Mouse (Mus musculus) ES-Bruce4 (cell line): ENCODE results near the gene Endou. TPM values are rescaled to one million over a fixed set of nuclear protein-coding genes. Genes with fewer than 3 reads are reported as not detected.

Source experiments
- H3K27ac ChIP-seq: 2 replicates; pipeline ENCODE4 v1.5.1; 2012; ENCODE audit warnings: low read length, inconsistent platforms; ENCODE audit not compliant: insufficient read depth
- H3K27me3 ChIP-seq: 2 replicates; pipeline ENCODE4 v1.6.1; 2012; ENCODE audit warnings: mild to moderate bottlenecking, low read length, inconsistent platforms; ENCODE audit not compliant: control insufficient read depth, poor library complexity, insufficient read depth, severe bottlenecking
- H3K36me3 ChIP-seq: 2 replicates; pipeline ENCODE4 v1.6.1; 2012; ENCODE audit warnings: inconsistent platforms, mild to moderate bottlenecking, low read length, moderate library complexity; ENCODE audit not compliant: control insufficient read depth, poor library complexity, insufficient read depth, severe bottlenecking
- H3K4me1 ChIP-seq: one replicate; pipeline ENCODE4 v1.8.1; 2011; ENCODE audit warnings: low read length; ENCODE audit not compliant: control insufficient read depth, insufficient read depth
- H3K4me3 ChIP-seq: 2 replicates; pipeline ENCODE4 v1.5.1; 2011; ENCODE audit warnings: low read depth, mild to moderate bottlenecking, low read length
- H3K9ac ChIP-seq: 2 replicates; pipeline ENCODE4 v1.6.1; 2012; ENCODE audit warnings: low read depth, mild to moderate bottlenecking, inconsistent platforms; ENCODE audit not compliant: poor library complexity, severe bottlenecking
- H3K9me3 ChIP-seq: replicated peaks from 2 replicates; pipeline ENCODE4 v1.6.1; 2012; ENCODE audit warnings: mild to moderate bottlenecking, low read length, inconsistent platforms; ENCODE audit not compliant: control insufficient read depth, poor library complexity, insufficient read depth, severe bottlenecking
- CTCF ChIP-seq: IDR thresholded peaks from one replicate; pipeline ENCODE4 v1.8.1; 2011; ENCODE audit warnings: low read depth, low read length
- EP300 ChIP-seq: IDR thresholded peaks from 2 replicates; pipeline ENCODE4 v1.6.1; 2011; ENCODE audit warnings: low read depth, low read length; ENCODE audit not compliant: insufficient read depth
- POLR2A ChIP-seq: IDR thresholded peaks from one replicate; pipeline ENCODE4 v1.8.1; 2011; ENCODE audit warnings: low read length; ENCODE audit not compliant: insufficient read depth
- polyA plus RNA-seq: library from polyadenylated mRNA; stranded (reverse); fragments of >200 nt; gene quantifications from 2 replicates; pipeline ENCODE4 v1.2.4, GENCODE M21; 2011; ENCODE audit warnings: low read depth; ENCODE audit not compliant: missing spikeins, insufficient read depth, insufficient read length

The Endou gene
- polyA plus RNA-seq, 1 experiment = 1.2 TPM

DNA sequence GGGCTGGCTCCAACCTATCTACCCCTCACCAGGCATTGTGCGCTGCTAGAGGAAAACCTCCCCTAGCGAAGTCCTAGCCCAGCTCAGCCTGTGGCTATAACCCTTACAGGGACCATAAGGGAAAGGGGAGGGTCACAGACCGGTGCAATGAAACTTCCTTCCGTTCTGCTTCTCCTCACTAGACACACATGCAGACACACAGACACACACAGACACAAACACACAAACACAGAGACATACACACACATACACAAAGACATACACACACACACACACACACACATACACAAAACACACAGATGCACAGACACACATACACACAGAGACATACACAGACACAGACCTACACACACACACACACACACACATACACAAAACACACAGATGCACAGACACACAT lies 11.5 kb upstream of the Endou start:
- Histone ChIP-seq H3K27me3 (no peaks in the 10 kb centered on the region), H3K36me3 (no peaks in the 10 kb centered on the region; the same call in 1 of the 2 replicates), H3K4me1 (no peaks in the 10 kb centered on the region), H3K27ac (no peak overlapping the region), H3K4me3 (no peak overlapping the region), H3K9ac (no peak overlapping the region), H3K9me3 (no peaks in the 10 kb centered on the region; the same call in 1 of the 2 replicates)
- no peak for TF ChIP-seq POLR2A
- TF ChIP-seq CTCF = no peak
- TF ChIP-seq EP300 = no peak

DNA sequence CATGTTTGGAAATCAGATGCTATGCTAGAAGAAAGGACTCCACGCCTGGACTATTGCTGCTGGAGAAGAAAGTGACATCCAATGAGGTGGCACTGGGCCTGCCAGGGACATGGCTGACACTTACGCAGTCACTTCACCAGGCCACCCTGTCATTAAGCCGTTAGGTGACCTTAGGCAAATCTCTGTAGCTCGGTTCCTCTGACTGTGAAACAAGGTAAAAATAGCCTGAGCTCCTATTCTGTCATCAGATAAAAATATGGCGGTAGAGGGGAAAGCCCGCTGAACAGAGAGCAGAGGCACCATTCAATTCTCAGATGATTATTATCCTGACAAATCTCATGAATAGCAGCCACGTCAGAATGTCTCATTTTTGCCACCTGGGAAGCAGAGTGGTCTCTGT lies 10.9 kb upstream of the Endou start:
- Histone ChIP-seq H3K9ac (no peak overlapping the region), H3K4me3 (no peak overlapping the region), H3K4me1 (no peaks in the 10 kb centered on the region), H3K27ac (no peak overlapping the region), H3K9me3 (peaks cover 3% of the 10 kb centered on the region; the same call in 1 of the 2 replicates), H3K27me3 (no peaks in the 10 kb centered on the region), H3K36me3 (no peaks in the 10 kb centered on the region; the same call in 1 of the 2 replicates)
- TF ChIP-seq POLR2A = no peak
- no peak for TF ChIP-seq EP300
- TF ChIP-seq CTCF = no peak

DNA sequence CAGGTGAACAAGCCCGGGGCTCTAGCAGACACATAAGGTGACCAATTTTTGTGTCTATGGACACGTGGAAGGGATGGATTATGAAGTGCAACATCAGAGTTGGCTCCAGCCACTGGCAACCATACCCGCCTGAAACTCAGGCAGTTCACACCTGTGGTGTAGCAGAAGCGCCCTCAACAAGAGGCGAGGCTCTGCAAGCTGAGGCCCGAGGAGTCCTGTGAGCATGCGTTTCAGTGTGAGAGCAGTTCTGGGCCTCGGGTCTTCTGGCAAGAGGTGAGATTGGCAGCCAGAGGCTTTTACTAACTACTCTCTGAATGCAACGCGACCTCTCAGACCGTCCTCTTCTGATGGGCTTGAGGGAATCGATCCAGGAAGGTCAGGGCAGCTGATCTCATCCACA lies 10.5 kb upstream of the Endou start:
- Histone ChIP-seq H3K36me3 (no peaks in the 10 kb centered on the region; the same call in 1 of the 2 replicates), H3K9me3 (peaks cover 6% of the 10 kb centered on the region), H3K4me1 (no peaks in the 10 kb centered on the region), H3K4me3 (no peak overlapping the region), H3K9ac (no peak overlapping the region), H3K27me3 (no peaks in the 10 kb centered on the region), H3K27ac (no peak overlapping the region)
- TF ChIP-seq EP300 (no peak), POLR2A (no peak), CTCF (no peak)

DNA sequence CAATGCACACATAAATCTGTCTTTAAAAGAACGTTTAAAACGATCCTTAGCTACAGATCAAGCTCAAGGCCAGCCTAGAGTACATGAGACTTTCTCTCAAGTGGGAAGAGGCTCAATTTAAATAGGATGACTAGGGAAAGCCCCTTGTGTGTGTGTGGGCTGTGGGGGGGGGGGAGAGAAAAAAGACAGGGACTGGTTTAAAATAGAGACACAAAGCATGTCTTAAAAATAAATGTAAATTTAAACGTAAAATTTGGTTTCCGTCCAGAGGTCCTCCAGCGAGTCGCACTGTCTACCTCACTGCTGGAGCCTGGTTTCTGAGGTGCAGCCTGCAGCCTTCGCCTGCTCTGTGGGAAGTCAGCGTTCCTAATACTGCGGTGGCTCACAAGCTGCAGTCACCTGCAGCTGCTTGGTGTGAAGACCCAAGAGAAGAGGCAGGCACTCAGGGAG lies 9.2 kb upstream of the Endou start:
- TF ChIP-seq CTCF (no peak), POLR2A (no peak), EP300 (no peak)
- H3K27me3 ChIP-seq = no peaks in the 10 kb centered on the region
- no peaks in the 10 kb centered on the region for H3K4me1 ChIP-seq
- no peaks in the 10 kb centered on the region; the same call in 1 of the 2 replicates for H3K36me3 ChIP-seq
- no peak overlapping the region for H3K27ac ChIP-seq
- H3K4me3 ChIP-seq = no peak overlapping the region
- peaks cover 8% of the 10 kb centered on the region for H3K9me3 ChIP-seq
- H3K9ac ChIP-seq = no peak overlapping the region

DNA sequence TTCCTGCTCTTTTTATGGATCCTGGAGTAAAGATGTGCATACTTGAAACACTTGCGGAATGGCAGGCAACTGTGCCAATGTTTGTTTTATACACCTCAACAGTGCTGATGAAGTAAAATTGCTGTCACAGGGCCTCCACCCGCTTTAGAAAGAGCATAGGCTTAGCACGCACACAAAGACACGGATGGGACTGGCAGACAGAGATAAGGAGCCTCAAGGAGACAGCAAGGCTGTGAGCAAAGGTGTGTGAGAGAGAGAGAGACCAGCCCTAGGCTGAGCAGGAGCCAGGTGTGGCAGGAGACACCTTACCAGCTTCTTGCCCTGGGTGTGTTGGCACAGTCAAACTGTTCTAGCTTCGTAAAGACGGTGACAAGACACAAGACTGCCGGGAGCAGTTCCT lies 7.8 kb upstream of the Endou start:
- Histone ChIP-seq H3K36me3 (no peaks in the 10 kb centered on the region), H3K27me3 (no peaks in the 10 kb centered on the region), H3K4me3 (no peak overlapping the region), H3K27ac (no peak overlapping the region), H3K9ac (no peak overlapping the region), H3K4me1 (no peaks in the 10 kb centered on the region), H3K9me3 (peaks cover 8% of the 10 kb centered on the region)
- no peak for TF ChIP-seq CTCF
- TF ChIP-seq POLR2A = no peak
- TF ChIP-seq EP300 = no peak

DNA sequence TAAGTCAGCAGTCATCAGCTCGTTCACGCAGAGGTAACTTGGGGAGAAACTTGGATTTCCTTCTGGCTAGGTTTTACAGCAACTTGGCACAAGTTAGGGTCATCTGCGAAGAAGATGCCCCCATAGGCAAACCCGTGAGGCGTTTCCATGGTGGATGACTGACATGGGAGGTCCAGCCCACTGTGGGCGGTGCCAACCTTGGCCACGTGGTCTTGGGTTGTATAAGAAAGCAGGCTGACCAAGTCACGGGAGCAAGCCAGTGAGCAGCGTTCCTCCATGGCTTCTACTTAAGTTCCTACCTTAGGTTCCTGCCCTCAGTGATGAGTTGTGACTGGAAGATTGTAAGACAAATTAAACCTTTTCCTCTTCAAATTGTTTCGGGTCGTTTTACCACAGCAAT lies 849 bp upstream of the Endou start:
- no peaks in the 10 kb centered on the region for H3K36me3 ChIP-seq
- no peak overlapping the region for H3K9ac ChIP-seq
- no peaks in the 10 kb centered on the region for H3K27me3 ChIP-seq
- H3K4me1 ChIP-seq = no peaks in the 10 kb centered on the region
- peaks cover 23% of the 10 kb centered on the region for H3K9me3 ChIP-seq
- TF ChIP-seq CTCF (no peak), POLR2A (no peak), EP300 (no peak)
- H3K27ac ChIP-seq = no peak overlapping the region
- H3K4me3 ChIP-seq = no peak overlapping the region
